Mouse (Mus musculus) E14TG2a.4 (cell line): ENCODE data around the gene Eml6.

Experiments
- H3K27me3 ChIP-seq: 2 replicates; pipeline ENCODE4 v1.6.1; 2014; ENCODE audit warnings: low read length, control low read depth; ENCODE audit not compliant: insufficient read depth
- H3K36me3 ChIP-seq: 2 replicates; pipeline ENCODE4 v1.6.1; 2014; ENCODE audit warnings: low read length, control low read depth; ENCODE audit not compliant: insufficient read depth
- H3K4me1 ChIP-seq: replicated peaks from 2 replicates; pipeline ENCODE4 v1.6.1; 2014; ENCODE audit warnings: low read depth, low read length, control low read depth
- H3K4me3 ChIP-seq: replicated peaks from 2 replicates; pipeline ENCODE4 v1.5.1; 2014; ENCODE audit warnings: mild to moderate bottlenecking, low read length
- H3K9me3 ChIP-seq: 2 replicates; pipeline ENCODE4 v1.6.1; 2014; ENCODE audit warnings: low read length, control low read depth
- CTCF ChIP-seq: conservative IDR thresholded peaks from 2 replicates; pipeline ENCODE4 v1.5.1; 2014; ENCODE audit warnings: low read length
- NANOG ChIP-seq: IDR thresholded peaks from 2 replicates; pipeline ENCODE4 v1.6.1; 2014; ENCODE audit warnings: borderline replicate concordance, low read length, mixed read lengths
- POU5F1 ChIP-seq: IDR thresholded peaks from 2 replicates; pipeline ENCODE4 v1.6.1; 2014; ENCODE audit warnings: low read length, borderline replicate concordance

Gene Eml6

GRCm38 (mm10) chr11:30025835-30026472, at the start of gene Eml6:
Eml6 (minus strand) TSS chr11:30026033.
- H3K27me3 ChIP-seq: peaks cover 25% of the 10 kb centered on the region
- no peaks in the 10 kb centered on the region for H3K9me3 ChIP-seq
- no peak for TF ChIP-seq CTCF
- TF ChIP-seq POU5F1: no peak
- TF ChIP-seq NANOG: no peak

GRCm38 (mm10) chr11:30057299-30057698, 31.5 kb upstream of the Eml6 start:
- TF ChIP-seq CTCF (peak; percentile 25; the same call in 1 of the 2 replicates), POU5F1 (no peak)

More at GRCm38 (mm10) chr11:30025835-30026472, at the start of gene Eml6:
- Histone ChIP-seq H3K36me3 (no peaks in the 10 kb centered on the region), H3K4me1 (peaks cover 38% of the 10 kb centered on the region), H3K4me3 (peak within 1 kb of the TSS; percentile 87)

GRCm38 (mm10) chr11:30025144-30025543, 689 bp downstream of the Eml6 start:
- Histone ChIP-seq H3K36me3 (no peaks in the 10 kb centered on the region), H3K4me1 (peaks cover 38% of the 10 kb centered on the region), H3K9me3 (no peaks in the 10 kb centered on the region), H3K27me3 (peaks cover 25% of the 10 kb centered on the region), H3K4me3 (peak overlapping the region; percentile 87)
- TF ChIP-seq CTCF: no peak
- no peak for TF ChIP-seq NANOG
- TF ChIP-seq POU5F1: no peak

More at GRCm38 (mm10) chr11:30057299-30057698, 31.5 kb upstream of the Eml6 start:
- H3K27me3 ChIP-seq: no peaks in the 10 kb centered on the region
- no peak overlapping the region for H3K4me3 ChIP-seq
- peaks cover 8% of the 10 kb centered on the region; the same call in 1 of the 2 replicates for H3K9me3 ChIP-seq
- H3K4me1 ChIP-seq: no peaks in the 10 kb centered on the region
- H3K36me3 ChIP-seq: no peaks in the 10 kb centered on the region

- peaks cover 25% of the 10 kb centered on the region for H3K27me3 ChIP-seq
- H3K9me3 ChIP-seq: no peaks in the 10 kb centered on the region
- H3K4me1 ChIP-seq: peaks cover 38% of the 10 kb centered on the region
- no peaks in the 10 kb centered on the region for H3K36me3 ChIP-seq
- TF ChIP-seq CTCF: no peak
- TF ChIP-seq POU5F1: no peak
- TF ChIP-seq NANOG: no peak
- H3K4me3 ChIP-seq: peak overlapping the region; percentile 87
Observed at GRCm38 (mm10) chr11:30024261-30025071, 1.4 kb downstream of the Eml6 start.

GRCm38 (mm10) chr11:29986257-29986656, 39.6 kb downstream of the Eml6 start:
- no peak for TF ChIP-seq POU5F1
- no peak for TF ChIP-seq CTCF
- no peak for TF ChIP-seq NANOG
- Histone ChIP-seq H3K4me1 (no peaks in the 10 kb centered on the region), H3K36me3 (no peaks in the 10 kb centered on the region), H3K4me3 (no peak overlapping the region), H3K27me3 (no peaks in the 10 kb centered on the region), H3K9me3 (no peaks in the 10 kb centered on the region)

GRCm38 (mm10) chr11:29968874-29969273, 57.0 kb downstream of the Eml6 start:
- no peaks in the 10 kb centered on the region for H3K4me1 ChIP-seq
- H3K4me3 ChIP-seq: no peak overlapping the region
- no peaks in the 10 kb centered on the region for H3K36me3 ChIP-seq
- no peaks in the 10 kb centered on the region for H3K27me3 ChIP-seq
- TF ChIP-seq CTCF (no peak), NANOG (no peak), POU5F1 (no peak)
- no peaks in the 10 kb centered on the region for H3K9me3 ChIP-seq

GRCm38 (mm10) chr11:29959366-29959765, 66.5 kb downstream of the Eml6 start:
- Histone ChIP-seq H3K4me3 (no peak overlapping the region), H3K4me1 (no peaks in the 10 kb centered on the region), H3K27me3 (no peaks in the 10 kb centered on the region), H3K9me3 (peaks cover 4% of the 10 kb centered on the region; the same call in 1 of the 2 replicates), H3K36me3 (no peaks in the 10 kb centered on the region)
- TF ChIP-seq POU5F1 (no peak), CTCF (no peak), NANOG (no peak)

GRCm38 (mm10) chr11:29944661-29945060, 81.2 kb downstream of the Eml6 start:
- TF ChIP-seq POU5F1 (no peak), NANOG (no peak), CTCF (no peak)
- H3K9me3 ChIP-seq: no peaks in the 10 kb centered on the region
- no peak overlapping the region for H3K4me3 ChIP-seq
- H3K27me3 ChIP-seq: no peaks in the 10 kb centered on the region
- no peaks in the 10 kb centered on the region for H3K4me1 ChIP-seq
- no peaks in the 10 kb centered on the region for H3K36me3 ChIP-seq
